Mouse (Mus musculus): Measurements from ENCODE around the gene Hdac4.

Hdac4 gene

DNA sequence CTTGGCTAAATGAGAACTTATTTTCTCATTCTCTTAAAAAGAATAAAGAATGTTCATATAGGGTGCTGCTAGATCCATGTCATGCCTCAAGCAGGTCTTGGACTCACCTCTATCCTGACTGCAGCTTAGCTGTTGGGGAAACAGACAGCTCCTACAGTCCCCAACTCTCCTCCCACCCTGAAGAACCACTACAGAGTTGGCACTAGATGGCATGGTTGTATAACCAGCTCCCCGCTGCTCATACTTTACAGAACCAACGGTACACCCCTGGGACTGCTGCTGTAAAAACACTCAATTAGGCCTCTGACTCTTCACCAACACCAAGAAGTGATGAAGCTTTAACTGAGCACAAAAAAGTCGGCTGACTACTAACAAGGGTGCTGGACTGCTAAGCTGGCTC, 235.6 kb downstream of the Hdac4 start:
- no peak for DNase-seq

DNA sequence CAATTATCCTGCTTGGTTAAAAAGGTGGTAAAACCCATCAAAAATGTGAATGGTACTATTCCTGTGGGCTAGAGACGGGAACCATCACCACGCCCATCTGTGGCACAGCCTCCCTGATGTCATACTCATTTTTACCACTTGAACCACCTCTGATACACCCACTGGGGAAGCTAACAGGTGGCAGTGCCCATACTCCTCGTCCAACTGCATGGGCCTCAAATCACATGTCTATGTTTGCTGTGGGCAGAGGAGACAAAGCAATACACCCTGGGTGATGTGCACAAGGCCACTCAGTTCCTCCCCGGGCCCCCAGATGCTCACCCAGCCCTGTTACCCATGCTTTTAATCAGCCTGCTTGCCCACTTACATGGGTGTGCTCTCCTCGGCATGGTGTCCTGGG, 236.5 kb downstream of the Hdac4 start:
- no peak for DNase-seq

DNA sequence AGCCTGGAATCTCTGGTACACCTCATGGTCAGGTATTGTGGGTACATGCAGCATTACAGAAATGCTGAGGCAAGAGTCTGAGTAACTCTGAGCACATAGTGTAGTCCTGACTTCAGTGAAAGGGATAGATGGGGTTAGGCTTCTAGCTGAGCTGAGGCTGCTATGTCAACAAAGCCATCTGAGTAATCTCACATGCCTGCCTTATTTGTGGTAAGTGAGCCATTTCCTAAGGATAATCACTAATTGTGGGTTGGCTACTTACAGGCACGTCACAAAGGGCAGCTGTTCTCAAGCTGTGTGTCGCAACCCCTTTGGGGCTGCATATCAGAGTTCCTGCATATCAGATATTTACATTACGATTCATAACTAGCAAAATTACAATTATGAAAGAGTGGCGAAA, 239.3 kb downstream of the Hdac4 start:
- DNase-seq, result no peak

DNA sequence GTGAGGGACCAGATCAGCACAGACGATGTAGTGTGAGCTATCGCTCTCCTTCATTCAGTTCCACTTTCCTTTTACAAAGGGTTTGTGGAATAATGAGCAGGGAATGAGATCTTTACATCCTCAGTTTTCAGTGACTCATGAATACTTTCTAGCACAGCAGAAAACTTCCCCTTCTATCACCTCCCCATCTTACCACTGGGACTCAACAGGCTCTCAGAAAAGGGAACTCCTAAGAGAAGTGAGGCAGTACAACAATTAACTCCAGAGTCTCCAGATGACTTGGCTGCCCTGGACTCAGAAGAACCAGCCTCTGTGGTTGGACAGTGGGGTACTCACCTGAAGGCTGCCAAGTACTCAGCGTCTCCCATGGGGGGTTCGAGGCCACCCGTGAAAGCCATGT, 240.5 kb downstream of the Hdac4 start:
- DNase-seq, result no peak

DNA sequence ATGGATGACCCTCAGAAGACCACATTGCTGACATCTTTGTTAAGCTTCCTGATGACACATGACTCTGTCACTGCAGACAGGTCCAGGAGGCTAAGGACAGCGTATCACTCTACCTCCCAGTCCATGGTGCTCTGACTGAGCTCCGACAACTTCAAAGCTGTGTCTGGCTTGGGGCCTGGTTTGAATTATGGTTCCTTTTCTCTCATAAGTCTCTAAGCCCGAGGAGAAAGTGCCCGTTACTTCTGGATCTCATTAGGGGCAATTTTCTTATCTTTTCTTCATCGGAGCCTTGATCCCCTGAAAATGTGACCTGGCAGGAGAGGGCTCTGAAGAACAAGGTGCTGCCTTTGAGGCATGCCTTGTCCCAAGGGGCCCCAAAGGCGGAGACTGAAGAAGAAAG, 242.6 kb downstream of the Hdac4 start:
- no peak for DNase-seq

DNA sequence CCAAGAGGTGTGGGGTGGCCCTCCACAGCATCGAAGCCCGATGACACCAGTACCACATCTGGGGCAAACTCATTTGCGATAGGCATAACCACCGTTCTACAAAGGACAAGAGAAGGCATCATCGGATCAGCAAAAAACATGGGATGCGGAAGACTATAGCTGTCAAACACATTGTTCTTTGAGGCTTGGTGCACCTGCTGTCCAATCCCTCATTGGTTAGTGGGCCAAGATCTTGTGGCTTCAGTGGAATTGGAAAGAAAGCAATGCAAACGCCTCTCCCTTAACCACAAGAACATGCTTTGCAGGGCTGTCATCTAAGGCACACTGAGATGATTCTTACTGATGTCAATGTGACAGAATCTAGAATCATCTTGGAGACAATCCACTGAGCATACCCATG, 248.1 kb downstream of the Hdac4 start:
- no peak for DNase-seq

DNA sequence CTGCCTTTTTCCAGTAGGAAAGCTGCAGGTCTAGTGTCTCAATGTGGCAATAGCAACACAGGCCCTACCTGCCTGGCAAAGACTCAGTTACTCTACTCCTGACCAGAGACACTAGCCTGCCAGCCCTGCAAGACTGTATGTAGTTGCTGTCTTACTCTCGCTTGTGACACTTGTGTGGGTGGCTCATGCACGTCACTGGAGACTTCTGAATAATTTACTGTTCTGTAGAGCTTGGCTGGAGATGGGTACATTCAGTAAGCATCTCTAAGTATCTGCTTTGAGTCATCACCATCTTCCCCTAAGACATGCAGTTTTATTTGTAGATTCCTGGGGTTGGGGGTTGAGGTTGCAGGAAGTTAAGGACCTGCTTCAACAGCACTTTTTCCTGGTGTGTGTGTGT, 252.9 kb downstream of the Hdac4 start:
- no peak for DNase-seq

DNA sequence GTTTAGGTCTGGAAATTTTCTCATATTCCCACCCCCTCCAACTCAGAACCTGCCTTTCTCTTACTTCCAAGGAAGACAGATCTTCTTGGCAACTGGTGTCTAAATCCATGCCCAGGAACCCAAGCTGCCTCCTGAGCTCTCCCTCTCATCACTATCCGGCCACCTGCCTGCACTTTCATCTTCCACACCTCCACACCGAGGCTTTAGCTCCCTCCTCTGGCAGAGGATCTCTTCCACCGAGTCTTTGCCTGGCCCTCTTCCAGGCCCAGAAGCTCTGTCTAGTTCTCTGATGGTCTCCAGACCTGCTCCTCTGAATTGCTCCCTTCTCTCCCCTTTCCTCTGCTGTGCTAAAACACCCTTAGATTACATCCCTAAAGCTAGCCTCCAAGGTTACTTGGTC, 253.5 kb downstream of the Hdac4 start:
- no peak for DNase-seq

DNA sequence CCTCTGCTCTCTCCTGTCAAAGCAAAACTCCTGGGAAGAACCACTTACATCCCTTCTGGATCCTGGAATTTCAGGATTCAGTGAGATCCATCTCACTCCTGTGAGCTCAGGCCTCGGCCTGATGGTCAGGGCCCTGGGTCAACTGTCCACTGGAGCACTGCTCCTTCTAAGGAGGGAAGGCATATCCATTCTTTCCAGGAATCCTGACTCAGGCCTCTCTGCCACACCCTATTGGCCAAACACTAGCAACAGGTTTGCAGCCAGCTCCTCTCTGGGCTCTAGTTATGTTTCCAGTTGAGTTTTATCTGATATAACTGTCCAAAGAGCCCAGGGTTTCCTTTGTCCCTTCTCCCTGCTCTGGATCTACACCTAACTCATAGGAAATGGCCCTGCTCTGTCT, 254.4 kb downstream of the Hdac4 start:
- no peak for DNase-seq

DNA sequence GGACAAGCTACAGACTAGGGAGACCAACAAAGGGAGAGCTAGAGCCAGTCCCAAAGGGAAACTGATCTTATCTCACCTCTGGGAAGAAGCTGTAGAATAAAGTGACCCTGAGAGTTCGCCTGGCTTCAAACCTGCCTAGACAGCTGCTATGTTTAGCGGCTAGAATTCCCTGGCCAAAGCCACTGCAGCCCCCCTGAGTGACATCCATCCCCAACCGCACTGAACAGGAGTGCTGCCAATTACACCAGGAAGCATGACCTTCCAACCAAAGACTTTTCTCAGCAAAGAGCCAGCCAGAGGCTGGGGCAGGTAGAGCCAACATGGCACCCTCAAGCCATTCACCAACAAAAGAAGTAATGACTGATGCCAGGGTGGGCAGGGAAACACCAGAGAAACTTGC, 260.3 kb downstream of the Hdac4 start:
- DNase-seq, result no peak

DNA sequence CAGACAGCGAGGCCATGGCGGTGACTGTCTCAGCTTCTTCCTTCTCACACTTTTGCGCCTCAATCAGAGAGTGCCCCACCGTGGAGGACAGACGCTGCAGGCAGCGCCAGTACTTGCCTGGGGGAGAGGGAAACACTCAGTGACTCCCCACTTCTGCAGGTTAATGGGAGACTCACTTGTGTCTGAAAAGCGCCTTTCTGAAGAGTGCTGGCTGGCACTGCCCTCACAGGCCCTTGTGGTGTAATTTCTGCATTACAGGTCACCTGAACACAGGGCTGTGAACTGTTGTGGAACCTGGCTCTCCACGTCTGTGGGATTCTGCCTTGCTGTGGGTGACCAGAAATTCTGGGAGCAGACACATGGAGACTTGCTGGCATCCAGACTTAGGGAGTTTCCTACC, 261.8 kb downstream of the Hdac4 start:
- DNase-seq, result no peak

DNA sequence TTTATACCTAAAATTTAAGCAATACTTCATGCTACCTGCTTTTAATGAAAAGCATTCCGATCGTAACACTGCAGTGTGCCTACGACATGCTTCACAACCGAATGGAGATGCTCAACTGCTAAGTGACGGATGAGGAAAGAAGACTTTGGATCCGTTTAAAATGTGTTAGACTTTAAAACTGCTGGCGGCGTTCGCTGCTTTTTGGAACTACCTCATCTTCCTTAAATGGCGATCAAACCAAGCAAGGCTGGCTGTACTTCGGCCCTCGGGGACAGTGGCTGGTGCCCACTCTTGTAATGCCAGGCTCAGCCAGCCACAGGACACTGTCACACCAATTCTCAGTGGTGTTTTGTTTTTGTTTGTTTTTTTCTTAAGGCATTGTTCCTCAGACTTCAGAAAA, 263.3 kb downstream of the Hdac4 start:
- DNase-seq, result no peak

DNA sequence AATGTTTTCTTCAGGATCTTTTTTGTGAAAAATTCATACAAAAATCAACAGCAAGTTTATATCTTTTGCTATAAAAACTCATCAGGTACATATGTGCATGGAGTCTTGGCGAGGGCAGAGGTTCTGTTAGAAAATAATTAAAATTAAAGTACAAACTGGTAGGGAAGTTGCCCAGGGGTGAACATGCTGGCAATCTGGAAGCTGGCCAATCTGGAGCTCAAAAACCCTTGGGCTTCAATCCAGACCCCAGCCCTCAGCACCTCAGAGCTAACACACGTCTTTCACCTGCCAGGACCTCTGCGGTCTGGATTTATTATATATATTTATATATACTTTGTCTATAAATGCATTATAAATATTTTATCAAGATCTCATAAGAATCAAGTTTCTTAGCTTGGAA, 263.7 kb downstream of the Hdac4 start:
- DNase-seq, result no peak

DNA sequence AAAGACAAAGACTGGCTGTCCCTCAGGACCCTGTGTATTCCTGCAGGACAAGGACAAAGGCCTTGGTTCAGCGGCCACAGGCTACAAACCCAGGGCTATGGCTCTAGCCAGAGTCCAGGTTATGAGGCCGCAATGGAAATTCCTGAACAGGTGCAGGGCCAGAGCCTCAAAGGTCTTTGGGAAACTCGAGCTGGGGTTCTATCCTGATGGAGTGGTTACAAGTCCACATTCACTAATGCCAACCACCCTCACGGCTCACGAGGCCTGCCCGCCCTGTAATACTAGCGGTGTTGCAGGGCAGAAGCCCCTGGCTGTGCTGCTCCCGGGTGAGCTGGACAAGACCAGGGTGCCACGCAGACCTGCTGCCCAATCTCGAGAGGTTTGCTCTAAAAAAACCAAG, 264.3 kb downstream of the Hdac4 start:
- DNase-seq, result no peak

DNA sequence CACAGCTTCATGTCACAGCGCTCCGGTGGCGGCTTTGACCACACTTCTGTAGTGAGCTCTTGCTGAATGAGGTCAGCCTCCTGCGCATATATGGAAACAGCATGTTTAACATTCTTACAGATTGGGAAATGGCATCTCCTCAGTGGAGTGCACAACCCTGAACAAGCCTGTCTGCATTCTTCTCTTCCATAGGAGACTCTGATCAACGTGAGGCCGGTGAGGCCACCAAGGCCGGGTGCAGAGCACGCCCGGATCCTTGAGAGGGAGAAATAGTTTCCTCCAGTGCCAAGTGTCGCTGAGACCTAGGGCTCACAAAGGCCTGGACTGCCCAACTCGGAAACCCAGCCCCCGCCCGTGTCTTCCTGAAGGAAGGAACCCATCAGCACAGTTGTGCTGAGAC, 266.4 kb downstream of the Hdac4 start:
- DNase-seq, result no peak

DNA sequence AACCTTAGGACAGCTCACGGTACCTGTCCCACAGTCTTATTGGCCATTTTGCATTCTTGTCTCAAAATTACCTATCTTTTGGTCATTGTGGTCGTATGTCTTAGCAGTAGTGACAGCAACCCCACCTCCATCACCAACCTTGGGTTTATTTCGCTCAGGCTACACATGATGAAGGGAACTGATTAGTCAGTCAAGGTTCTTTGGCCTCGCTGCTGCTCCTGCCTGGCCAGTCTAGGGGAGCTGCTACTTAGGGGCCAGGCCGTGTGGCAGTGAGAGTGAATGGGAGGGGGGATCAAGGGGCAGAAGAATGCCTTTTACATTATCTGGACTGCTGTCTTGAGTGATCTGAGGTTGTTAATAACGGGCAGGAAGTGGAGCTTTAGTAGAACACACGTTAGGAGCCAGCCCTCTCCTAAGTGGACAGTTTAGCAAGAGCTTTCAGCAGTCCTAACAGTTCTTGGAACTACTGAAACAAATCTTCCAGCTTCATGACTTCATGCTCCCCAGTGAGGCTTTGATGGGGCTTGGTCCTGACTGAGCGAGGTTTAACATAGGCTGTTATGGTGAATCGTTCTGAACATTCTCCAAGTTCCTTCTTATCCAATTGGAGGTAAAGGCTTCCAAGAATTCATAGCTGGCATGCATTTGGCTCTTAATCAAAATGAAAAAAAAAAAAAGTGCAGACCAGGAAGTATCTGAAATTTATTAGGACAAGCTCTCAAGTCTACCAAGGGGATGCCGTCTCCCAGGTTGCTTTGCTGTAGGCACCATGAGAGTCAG, 267.8 kb downstream of the Hdac4 start:
- DNase-seq, result no peak

DNA sequence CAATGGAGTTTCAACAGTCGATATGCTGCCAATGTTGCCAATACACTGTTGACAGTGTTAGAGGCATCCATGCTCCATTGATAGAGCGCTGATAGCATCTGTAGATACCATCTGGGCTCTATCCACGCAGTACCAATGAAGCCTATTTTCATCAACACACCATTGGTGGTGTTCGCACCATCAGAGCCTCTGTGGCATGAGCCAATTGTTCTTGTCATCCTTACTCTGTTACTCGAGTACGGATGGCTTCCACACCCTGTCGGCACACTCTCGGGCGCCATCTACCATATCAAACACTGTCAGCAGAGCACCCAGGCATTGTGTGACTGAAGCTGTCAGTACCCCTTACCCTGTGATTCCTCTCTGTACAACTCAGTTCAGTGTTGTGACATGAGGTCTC, 271.9 kb downstream of the Hdac4 start:
- DNase-seq, result no peak

DNA sequence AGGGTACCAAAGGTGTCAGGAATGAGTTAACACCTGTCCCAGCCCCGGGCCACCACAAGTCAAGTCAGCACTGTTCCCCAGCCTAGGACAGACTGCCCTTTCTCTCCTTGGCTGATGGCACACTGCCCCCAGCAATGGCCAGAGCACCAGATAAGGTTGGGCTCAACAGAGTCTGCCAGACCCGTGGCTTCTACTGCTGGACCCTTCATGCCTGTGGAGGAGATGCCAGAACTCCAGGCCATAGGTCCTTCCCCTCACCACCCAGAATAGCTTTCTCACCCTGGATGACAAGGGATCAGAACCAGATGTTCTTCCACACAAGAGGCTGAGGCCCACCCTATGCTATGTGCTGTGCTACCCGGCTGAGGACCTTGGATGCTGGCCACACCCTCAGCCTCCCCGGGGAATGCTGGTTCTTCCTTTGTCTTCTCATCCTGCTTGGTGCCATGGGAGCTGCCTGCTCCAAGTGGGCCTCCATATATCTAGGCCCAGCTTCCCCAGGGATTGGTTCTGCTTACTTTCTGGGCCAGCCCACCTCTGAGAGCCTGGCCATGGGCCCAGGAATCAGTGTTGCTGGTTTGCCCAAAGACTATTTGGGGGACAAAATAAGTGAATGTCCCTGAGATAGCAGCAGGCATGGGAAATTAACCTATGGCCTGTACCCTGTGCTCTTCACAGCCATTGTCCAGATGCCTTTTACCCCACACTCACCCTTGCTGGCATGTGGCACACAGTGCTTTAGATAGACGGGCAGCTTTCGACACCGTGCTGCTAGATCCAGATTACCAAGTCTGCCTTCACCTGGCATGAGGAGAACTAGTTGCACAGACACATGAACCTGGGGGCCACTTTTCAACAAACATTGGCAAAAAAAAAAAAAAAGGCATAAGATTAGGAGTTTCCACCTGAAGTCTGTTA, 273.0 kb downstream of the Hdac4 start:
- no peak for DNase-seq

DNA sequence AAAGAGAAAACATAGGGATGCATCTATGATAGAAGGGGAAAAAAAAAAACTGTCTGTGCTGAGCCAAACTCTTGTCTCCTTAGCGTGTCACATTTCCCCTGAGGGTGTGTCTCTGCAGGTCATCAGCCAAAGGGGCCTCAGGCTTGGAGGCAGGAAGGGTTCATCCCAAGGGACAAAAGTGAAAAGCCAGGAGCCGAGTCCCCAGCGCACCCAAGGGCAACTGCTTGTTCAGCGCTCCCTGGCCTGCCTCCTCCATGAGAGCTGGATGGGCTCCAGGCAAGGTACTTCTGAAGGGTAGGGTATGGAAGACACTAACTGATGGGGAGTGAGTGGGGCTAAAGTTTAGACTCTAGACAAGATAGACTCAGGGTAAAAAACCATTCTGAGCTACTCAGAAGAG, 273.8 kb downstream of the Hdac4 start:
- no peak for DNase-seq

DNA sequence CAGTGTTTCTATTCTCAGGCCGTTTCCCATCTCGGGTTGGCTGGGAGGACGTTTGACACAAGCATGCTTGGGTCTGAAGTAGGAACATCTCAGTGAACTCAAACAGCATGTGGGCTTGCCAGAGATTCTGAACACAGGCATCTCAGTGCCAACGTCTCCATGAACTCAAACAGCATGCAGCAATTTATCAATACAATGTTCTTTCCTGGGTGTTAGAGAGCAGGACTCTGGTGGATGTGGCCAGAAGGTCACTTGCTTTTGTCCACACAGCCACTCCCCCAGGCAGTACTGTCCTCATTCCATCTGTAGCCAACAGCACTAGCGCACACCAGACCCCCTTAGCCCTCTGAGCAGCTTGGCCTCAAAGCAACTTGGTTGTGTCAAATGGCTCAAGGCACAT, 274.2 kb downstream of the Hdac4 start:
- no peak for DNase-seq

DNA sequence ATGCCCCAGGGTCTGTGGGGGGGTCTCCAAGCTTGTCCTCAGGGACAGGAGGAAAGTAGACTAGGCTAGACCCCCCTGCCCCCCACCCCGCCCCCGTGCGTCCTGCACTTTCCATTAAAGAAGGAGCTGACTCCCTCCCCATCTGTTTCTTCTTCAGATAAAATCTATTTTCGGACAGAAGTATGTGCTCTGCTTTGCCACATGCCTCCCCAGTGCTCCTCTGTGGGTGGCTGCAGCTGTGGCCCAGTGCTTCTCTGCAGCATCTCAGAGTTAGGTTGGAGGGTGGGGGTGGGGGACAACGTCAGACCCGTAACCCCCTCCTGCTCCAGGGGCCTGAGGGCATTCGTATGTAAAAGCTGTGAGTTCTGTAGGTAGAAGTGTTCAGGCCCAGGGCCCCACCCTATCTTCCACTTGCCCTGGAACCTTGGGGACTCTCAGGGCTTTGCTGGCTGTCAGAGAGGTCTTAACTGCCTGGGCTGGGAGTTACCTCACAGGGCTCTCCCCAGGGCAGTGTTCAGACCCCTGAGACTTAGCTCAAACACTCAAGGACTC, 275.4 kb downstream of the Hdac4 start:
- no peak for DNase-seq

DNA sequence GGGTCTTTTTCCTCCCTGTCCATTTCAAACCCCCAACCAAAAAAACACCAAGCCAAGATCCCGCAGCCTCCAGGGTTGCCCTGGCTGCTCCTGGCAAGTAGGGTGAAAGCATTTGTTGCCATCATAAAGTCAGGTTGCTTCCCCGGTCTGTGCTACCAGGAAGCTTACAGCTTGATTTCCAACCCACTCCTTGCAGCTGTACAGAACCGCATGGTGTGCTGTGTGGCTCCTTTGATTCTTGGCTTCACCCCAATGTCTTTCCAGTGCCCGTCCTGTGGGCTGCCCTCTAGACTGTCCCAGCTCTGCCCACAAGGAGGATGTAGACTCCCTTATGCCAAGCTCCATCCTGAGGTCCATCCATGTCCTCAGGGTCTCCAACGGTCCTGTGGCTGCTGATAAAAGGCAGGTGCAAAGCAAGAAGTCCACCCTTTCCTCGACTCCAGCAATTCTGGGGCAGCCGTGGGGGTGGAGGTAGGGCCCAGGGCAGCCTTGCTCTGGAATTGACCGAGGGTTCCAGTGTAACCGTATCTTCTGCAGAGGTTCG, 277.2 kb downstream of the Hdac4 start:
- no peak for DNase-seq

DNA sequence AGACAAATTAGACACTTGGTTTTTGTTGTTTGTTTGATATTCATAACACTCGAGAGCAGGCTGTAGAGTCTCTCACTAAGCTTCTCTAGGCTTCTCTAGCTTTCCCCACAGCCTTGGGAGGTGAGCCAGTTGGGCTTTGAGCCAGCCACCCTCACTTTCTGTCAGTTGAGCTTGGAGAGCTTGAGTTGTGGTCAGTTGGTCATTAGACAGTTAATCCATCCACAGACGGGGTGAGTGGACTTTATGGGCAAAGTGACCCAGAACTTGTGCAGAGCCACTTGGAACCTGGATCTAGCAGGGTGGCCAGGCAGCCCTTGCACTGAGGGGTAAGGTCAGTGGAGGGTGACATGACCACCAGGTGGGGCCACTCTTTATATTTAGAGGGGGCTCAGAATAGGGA, 277.9 kb downstream of the Hdac4 start:
- DNase-seq, result no peak

DNA sequence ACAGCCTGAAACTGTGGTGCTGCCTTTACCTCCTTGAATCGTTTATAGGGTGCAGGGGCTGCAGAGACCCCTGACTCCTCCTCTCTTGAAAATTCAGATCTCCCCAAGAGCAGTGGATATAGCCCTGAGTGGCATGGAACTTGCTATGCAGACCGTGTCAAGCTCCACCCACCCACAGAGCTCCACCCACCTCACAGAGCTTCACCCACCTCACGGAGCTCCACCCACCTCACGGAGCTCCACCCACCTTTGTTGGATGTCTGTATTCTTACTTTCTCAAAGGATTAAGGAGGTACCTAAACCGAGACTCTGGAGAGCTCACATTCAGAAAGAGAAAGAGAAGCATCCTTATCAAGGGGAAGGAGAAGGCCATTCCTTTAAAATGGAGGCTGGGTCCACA, 279.5 kb downstream of the Hdac4 start:
- no peak for DNase-seq
